Mouse (Mus musculus): ENCODE results near the gene Calr. TPM values are rescaled to one million over a fixed set of nuclear protein-coding genes. Genes with fewer than 3 reads are reported as not detected.
A peak's percentile ranks its signal among the peaks of the same experiment; 100 is the strongest.
"Not testable (repeated sequence)": the region's sequence is repeated elsewhere in the genome, so short reads cannot be mapped to it uniquely, and the experiment has no call there.

The Calr gene
- polyA plus RNA-seq, 1 experiment from 2014 or later: 1,038 TPM

DNA sequence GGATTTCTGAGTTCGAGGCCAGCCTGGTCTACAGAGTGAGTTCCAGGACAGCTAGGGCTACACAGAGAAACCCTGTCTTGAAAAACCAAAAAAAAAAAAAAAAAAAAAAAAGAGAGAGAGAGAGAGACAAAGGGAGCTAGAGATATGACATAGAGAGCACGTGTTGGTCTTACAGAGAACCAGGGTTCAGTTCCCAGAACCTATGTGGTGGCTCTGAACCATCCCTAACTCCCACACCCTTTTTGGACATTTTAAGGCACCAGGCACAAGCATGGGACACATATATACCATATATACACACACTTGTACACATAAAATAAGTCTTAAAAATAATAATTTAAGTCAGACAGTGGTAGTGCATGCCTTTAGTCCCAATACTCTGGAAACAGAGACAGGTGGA lies 20.2 kb downstream of the Calr start:
- H3K36me3 ChIP-seq; ATAC-seq; H3K4me2 ChIP-seq (replicated peaks); H3K4me3 ChIP-seq (replicated peaks); H3K27ac ChIP-seq; H3K9ac ChIP-seq; H3K27me3 ChIP-seq (replicated peaks); H3K9me3 ChIP-seq: not testable (repeated sequence)
- 83% methylated on average over 2 of the region's 2 CpGs for WGBS
- peaks cover 14% of the 10 kb centered on the region for H3K4me1 ChIP-seq (replicated peaks)

DNA sequence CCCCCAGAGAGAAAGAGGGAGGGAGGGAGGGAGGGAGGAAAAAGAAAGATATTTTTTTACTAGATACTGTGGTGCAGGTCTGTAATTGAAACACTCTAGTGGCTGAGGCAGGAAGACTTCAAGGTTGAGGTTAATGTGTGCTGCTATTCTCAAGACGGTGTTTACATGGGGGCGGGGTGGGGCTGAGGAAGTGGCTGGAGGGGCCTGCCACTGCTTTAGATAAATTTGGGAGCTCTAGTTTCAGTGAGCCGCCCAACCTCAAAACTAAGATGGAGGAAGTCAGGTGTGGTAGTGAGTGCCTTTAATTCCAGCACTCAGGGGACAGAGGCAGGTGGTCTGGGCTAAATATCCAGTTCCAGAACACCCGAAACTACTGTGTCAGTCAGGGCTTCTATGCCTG lies 21.1 kb downstream of the Calr start:
- Histone ChIP-seq H3K36me3 (no peaks in the 10 kb centered on the region), H3K4me1 (replicated peaks) (peaks cover 14% of the 10 kb centered on the region), H3K4me2 (replicated peaks) (no peak overlapping the region), H3K4me3 (replicated peaks) (no peak overlapping the region), H3K27me3 (replicated peaks) (no peaks in the 10 kb centered on the region), H3K9me3 (no peaks in the 10 kb centered on the region), H3K9ac (no peak overlapping the region), H3K27ac (no peak overlapping the region)
- WGBS: 57% methylated on average over 4 of the region's 4 CpGs
- no peak for ATAC-seq

DNA sequence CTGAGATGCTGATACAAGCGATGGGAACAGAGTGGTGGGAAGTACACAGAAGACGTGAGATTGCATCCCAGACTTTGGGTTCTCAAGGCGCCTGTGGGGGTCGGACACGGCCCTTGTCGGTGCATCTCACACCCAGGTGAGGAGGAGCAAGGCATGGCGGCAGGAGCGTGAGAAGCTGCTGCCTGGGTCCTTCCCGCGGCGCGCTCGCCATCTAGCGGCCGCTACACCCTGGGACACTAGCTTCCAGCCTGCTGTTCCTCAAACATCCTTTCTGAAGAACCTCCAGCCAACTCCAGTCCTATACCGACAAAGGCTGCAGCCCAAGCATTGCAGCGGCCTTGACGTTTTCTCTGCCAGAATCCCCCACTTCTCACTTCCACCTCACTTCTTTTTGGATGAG lies 23.1 kb downstream of the Calr start:
- H3K9ac ChIP-seq: no peak overlapping the region
- no peaks in the 10 kb centered on the region for H3K9me3 ChIP-seq
- no peaks in the 10 kb centered on the region for H3K36me3 ChIP-seq
- H3K27me3 ChIP-seq (replicated peaks): no peaks in the 10 kb centered on the region
- no peak overlapping the region for H3K4me3 ChIP-seq (replicated peaks)
- H3K4me1 ChIP-seq (replicated peaks): peaks cover 14% of the 10 kb centered on the region
- 1% methylated on average over 18 of the region's 18 CpGs for WGBS
- no peak overlapping the region for H3K27ac ChIP-seq
- ATAC-seq: peak; percentile 90
- peak overlapping the region; percentile 52 for H3K4me2 ChIP-seq (replicated peaks)

DNA sequence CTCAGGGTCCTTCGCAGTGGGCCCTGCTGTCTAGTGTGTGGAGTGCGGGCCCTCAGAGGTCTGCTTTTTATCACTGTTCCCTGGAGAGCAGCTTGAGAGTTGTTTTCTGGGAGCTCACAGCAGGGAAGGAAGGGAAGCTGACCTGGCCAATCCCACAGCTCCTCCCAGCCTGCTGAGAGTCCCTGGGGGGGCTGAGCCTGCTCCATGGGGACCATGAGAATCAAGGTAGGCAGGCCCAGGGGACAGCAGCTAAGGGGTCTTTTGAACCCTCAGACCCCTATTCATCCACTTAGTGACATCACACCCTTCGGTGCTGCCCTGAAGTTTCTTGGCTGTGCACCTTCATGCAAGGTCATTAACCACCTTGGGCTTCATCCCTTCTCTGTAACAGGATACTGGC lies 24.0 kb downstream of the Calr start, which contains the start of gene Dand5:
Dand5 (minus strand) TSS at position 101 of the 400 bp plus-strand sequence.
- 42% methylated on average over 3 of the region's 3 CpGs for WGBS
- H3K4me2 ChIP-seq (replicated peaks): peak within 1 kb of the TSS; percentile 52
- no peak within 1 kb of the TSS for H3K4me3 ChIP-seq (replicated peaks)
- no peak within 1 kb of the TSS for H3K9ac ChIP-seq
- H3K27me3 ChIP-seq (replicated peaks): no peaks in the 10 kb centered on the region
- H3K27ac ChIP-seq: no peak within 1 kb of the TSS
- no peaks in the 10 kb centered on the region for H3K36me3 ChIP-seq
- H3K9me3 ChIP-seq: no peaks in the 10 kb centered on the region
- no peak for ATAC-seq
- peaks cover 14% of the 10 kb centered on the region for H3K4me1 ChIP-seq (replicated peaks)

- Histone ChIP-seq H3K4me1 (replicated peaks) (peaks cover 5% of the 10 kb centered on the region; the same call in 1 of the 2 replicates), H3K27ac (no peak overlapping the region), H3K9me3 (no peaks in the 10 kb centered on the region), H3K9ac (no peak overlapping the region), H3K4me3 (replicated peaks) (no peak overlapping the region), H3K27me3 (replicated peaks) (peaks cover 24% of the 10 kb centered on the region), H3K36me3 (no peaks in the 10 kb centered on the region), H3K4me2 (replicated peaks) (no peak overlapping the region)
- ATAC-seq: no peak
- 81% methylated on average over 17 of the region's 17 CpGs for WGBS
These were observed 30.6 kb downstream of the Calr start for GRCm38 (mm10) chr8:84816117-84816516.

DNA sequence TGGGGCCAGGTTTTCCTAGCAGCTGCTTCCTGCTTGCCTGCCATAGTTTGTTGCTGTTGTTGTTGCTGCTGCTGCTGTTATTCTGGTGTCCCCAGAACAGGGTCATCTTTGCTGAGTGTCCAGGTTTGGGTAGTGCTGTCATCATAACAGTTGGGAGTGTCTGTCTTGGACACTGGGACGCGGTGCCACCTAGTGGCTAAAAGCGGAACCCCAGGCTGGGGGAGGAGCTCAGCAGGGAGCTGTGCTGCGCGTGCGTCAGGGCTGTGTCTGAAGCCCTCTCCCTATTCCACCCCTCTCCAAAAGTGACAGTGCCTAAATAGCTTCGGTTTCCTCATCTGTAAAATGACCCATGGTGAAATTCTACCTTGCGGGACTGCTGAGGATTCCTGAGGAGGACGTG lies 31.2 kb downstream of the Calr start:
- Histone ChIP-seq H3K36me3 (no peaks in the 10 kb centered on the region), H3K9ac (no peak overlapping the region), H3K9me3 (no peaks in the 10 kb centered on the region), H3K4me1 (replicated peaks) (peaks cover 7% of the 10 kb centered on the region; the same call in 1 of the 2 replicates), H3K4me2 (replicated peaks) (no peak overlapping the region), H3K27me3 (replicated peaks) (peaks cover 26% of the 10 kb centered on the region), H3K4me3 (replicated peaks) (no peak overlapping the region), H3K27ac (no peak overlapping the region)
- WGBS: 19% methylated on average over 9 of the region's 9 CpGs
- peak; percentile 81 for ATAC-seq

DNA sequence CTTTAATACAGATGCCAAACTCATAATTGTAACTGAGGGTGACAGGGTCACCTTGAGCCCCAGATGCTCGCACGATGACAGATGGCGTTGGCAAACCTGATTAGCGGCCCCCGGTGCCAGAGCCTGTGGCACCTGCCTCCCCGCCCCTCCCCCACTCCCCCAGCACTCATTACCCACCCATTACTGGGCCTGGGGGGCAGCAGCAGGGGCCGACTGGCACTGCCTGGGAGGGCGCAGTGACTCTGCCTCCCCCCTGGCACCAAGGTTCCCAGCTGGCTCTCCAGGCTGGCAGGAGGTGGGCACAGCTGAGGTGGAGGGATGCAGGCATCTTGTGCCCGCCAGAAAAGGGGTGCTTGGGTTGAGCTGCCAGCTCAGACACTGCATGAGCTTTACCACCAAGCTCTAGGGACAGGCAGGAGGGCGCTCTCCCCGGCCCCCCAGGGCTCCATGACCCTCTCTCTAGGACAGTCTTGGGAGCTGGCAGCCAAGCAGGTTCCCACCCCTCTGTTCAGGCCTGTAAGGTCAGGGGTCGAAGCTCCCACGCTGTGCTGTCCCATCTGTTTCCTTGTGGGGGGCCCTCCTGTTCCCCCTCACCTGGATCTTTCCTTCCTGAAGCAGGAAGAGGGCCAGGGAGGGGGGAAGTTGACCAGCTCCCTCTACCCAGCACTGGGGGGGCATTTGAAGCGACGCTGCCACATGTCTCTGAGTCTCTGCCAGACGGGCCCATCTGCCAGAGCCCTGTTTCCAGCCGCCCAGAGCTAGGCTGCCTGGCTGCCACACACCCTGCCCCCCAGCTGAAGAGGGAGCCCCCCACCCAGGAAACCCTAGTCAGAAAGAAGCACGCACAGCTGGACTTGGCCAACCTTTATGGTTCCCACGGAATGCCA lies 31.9 kb downstream of the Calr start:
- H3K9ac ChIP-seq: no peak overlapping the region
- no peaks in the 10 kb centered on the region for H3K9me3 ChIP-seq
- no peak overlapping the region for H3K4me3 ChIP-seq (replicated peaks)
- H3K36me3 ChIP-seq: no peaks in the 10 kb centered on the region
- H3K4me2 ChIP-seq (replicated peaks): no peak overlapping the region
- H3K27me3 ChIP-seq (replicated peaks): peaks cover 28% of the 10 kb centered on the region
- no peak overlapping the region for H3K27ac ChIP-seq
- H3K4me1 ChIP-seq (replicated peaks): peaks cover 7% of the 10 kb centered on the region; the same call in 1 of the 2 replicates
- WGBS: 49% methylated on average over 19 of the region's 19 CpGs
- no peak; the same call in 1 of the 2 replicates for ATAC-seq

GRCm38 (mm10) chr8:84814240-84814554 lies 32.5 kb downstream of the Calr start:
- Histone ChIP-seq H3K36me3 (no peaks in the 10 kb centered on the region), H3K9me3 (no peaks in the 10 kb centered on the region), H3K27ac (no peak overlapping the region), H3K9ac (no peak overlapping the region), H3K4me2 (replicated peaks) (no peak overlapping the region), H3K4me3 (replicated peaks) (no peak overlapping the region), H3K27me3 (replicated peaks) (peaks cover 34% of the 10 kb centered on the region), H3K4me1 (replicated peaks) (peaks cover 7% of the 10 kb centered on the region; the same call in 1 of the 2 replicates)
- ATAC-seq: no peak
- 87% methylated on average over 11 of the region's 11 CpGs for WGBS

DNA sequence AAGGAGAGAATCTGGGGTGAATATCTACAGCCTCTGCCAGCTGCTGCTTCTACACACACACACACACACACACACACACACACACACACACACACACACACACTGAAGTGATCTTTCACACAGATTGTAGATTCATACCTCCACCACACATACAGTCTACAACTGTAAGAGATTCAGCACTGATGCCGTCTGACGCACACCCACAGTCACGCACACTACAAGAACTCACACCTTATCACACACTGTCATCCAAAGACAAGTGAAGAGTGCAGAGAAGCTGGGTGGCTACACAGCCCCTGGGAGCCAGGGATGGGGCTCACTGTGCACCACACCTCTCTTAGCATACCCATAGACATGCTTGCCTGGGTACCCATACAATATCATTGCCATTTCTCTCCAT lies 32.9 kb downstream of the Calr start:
- Histone ChIP-seq H3K27me3 (replicated peaks) (peaks cover 37% of the 10 kb centered on the region), H3K9me3 (no peaks in the 10 kb centered on the region), H3K4me3 (replicated peaks) (no peak overlapping the region), H3K4me1 (replicated peaks) (peaks cover 7% of the 10 kb centered on the region; the same call in 1 of the 2 replicates), H3K4me2 (replicated peaks) (no peak overlapping the region), H3K36me3 (no peaks in the 10 kb centered on the region), H3K9ac (no peak overlapping the region), H3K27ac (no peak overlapping the region)
- WGBS: 93% methylated on average over 3 of the region's 3 CpGs
- no peak for ATAC-seq

DNA sequence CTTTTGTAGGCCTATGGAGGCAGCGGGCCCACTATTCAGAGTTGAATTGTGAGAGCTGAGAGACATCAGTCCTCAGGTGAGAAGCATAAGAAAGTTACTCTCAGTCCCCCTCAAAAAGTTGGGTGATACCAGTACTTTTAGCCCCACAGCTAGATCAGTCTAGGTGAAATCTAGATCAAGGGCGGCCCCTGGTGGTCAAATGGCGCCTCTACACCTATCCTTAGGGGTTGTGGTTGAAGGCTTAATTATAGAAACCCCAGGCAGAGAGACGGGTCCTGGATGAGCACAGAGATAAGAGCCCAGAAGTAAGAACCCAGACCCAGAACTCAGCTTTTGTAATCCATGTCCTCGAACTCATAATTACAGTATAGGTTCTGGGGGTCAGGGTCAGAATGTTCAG lies 33.7 kb downstream of the Calr start:
- peaks cover 44% of the 10 kb centered on the region for H3K27me3 ChIP-seq (replicated peaks)
- H3K36me3 ChIP-seq: no peaks in the 10 kb centered on the region
- no peak overlapping the region for H3K9ac ChIP-seq
- WGBS: 2% methylated on average over 5 of the region's 5 CpGs
- no peak overlapping the region for H3K4me3 ChIP-seq (replicated peaks)
- no peaks in the 10 kb centered on the region for H3K9me3 ChIP-seq
- H3K27ac ChIP-seq: no peak overlapping the region
- no peak overlapping the region for H3K4me2 ChIP-seq (replicated peaks)
- ATAC-seq: peak; percentile 35; the same call in 1 of the 2 replicates
- H3K4me1 ChIP-seq (replicated peaks): peaks cover 7% of the 10 kb centered on the region; the same call in 1 of the 2 replicates

DNA sequence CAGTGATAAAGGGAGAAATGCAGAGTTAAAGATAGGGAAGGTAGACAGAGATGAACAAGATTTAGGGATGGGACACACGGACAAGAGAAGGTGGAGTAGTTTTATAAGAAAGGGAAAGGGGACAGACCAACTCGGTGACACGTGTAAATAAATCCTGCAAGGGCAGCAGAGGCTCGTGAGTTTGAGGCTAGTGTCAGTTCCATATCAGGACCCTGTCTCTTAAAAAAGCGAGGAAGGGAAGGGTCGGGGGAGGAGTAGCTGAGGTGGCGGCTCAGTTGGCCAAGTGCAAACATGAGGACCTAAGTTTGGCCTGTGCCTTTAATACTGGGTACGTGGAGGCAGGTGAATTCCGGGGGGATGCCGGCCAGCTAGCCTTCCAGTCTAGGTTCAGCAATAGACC lies 35.4 kb downstream of the Calr start:
- no peak overlapping the region for H3K27ac ChIP-seq
- WGBS: 29% methylated on average over 10 of the region's 10 CpGs

GRCm38 (mm10) chr8:84810896-84811295 lies 35.8 kb downstream of the Calr start:
- WGBS: 1% methylated on average over 32 of the region's 32 CpGs
- Histone ChIP-seq H3K27ac (no peak overlapping the region), H3K36me3 (no peaks in the 10 kb centered on the region), H3K9ac (no peak overlapping the region), H3K9me3 (no peaks in the 10 kb centered on the region), H3K4me2 (replicated peaks) (peak overlapping the region; percentile 73), H3K4me3 (replicated peaks) (peak overlapping the region; percentile 37), H3K27me3 (replicated peaks) (peaks cover 49% of the 10 kb centered on the region), H3K4me1 (replicated peaks) (peaks cover 7% of the 10 kb centered on the region; the same call in 1 of the 2 replicates)
- ATAC-seq: peak; percentile 82

More for the DNA sequence above, 35.4 kb downstream of the Calr start:
- ATAC-seq: no peak
- peak overlapping the region; percentile 73 for H3K4me2 ChIP-seq (replicated peaks)
- no peaks in the 10 kb centered on the region for H3K9me3 ChIP-seq
- no peak overlapping the region for H3K9ac ChIP-seq
- peaks cover 49% of the 10 kb centered on the region for H3K27me3 ChIP-seq (replicated peaks)
- H3K4me3 ChIP-seq (replicated peaks): peak overlapping the region; percentile 37
- no peaks in the 10 kb centered on the region for H3K36me3 ChIP-seq
- peaks cover 7% of the 10 kb centered on the region; the same call in 1 of the 2 replicates for H3K4me1 ChIP-seq (replicated peaks)

GRCm38 (mm10) chr8:84809941-84810280 lies 36.8 kb downstream of the Calr start:
- no peak for ATAC-seq
- no peaks in the 10 kb centered on the region for H3K9me3 ChIP-seq
- peaks cover 57% of the 10 kb centered on the region for H3K27me3 ChIP-seq (replicated peaks)
- H3K4me1 ChIP-seq (replicated peaks): peaks cover 3% of the 10 kb centered on the region; the same call in 1 of the 2 replicates
- H3K4me2 ChIP-seq (replicated peaks): no peak overlapping the region
- no peak overlapping the region for H3K9ac ChIP-seq
- no peak overlapping the region for H3K27ac ChIP-seq
- 74% methylated on average over 5 of the region's 5 CpGs for WGBS
- no peak overlapping the region for H3K4me3 ChIP-seq (replicated peaks)
- no peaks in the 10 kb centered on the region for H3K36me3 ChIP-seq

All from intestine, embryonic 15.5 days (tissue).